Mouse (Mus musculus) left cerebral cortex, postnatal 36 days (tissue): ENCODE measurements around the gene Usp24. TPM values are rescaled to one million over a fixed set of nuclear protein-coding genes. Genes with fewer than 3 reads are reported as not detected.

Experiments used
- DNase-seq, 2 experiments: peaks; one replicate each; pipeline ENCODE4 v3.0.0; 2021 to 2022; ENCODE audit warnings: low spot score in 2 of 2, mixed read lengths in 1 of 2
- intact Hi-C: fragments of 180-260 bp; cut with DNase I; formaldehyde crosslinking; loops from one replicate; pipeline ENCODE4 v1.15.1; 2025
- total RNA-seq, 2 experiments: library from RNA; stranded (reverse); gene quantifications; 2 replicates each; pipeline ENCODE4 v1.2.3; 2021

The Usp24 gene
- 10 to 100 TPM; 37.4 to 42.1 TPM for total RNA-seq

DNA sequence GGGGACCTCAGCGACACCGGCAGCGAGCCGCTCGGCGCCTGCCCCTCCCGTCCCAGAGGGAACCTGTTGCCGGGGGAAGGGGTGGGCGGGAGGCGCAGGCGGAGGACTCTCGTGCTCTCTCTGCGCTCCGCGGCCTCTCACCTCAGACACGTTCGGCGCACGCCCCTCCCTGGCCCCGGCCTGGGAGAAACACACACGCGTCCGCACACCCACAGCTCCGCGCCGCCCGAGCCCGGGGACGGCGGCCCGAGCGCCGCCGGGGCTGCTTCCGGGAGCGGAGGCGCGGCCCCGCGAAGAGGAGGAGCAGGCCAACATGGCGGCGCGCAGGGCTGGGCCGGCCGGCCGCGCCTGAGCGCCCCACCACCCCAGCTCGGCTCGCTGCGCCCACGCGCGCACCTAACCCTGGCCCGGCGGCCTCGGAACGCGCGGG is at the start of gene Usp24:
Gene Usp24 (plus strand): TSS at position 293 of the 430 bp plus-strand sequence.
- intact Hi-C loops: loop anchor here (2.0 kb wide), 1 partner anchor 87 kb away; no protein-coding TSS in a partner anchor
- peak; percentile 73 to 86 for DNase-seq

DNA sequence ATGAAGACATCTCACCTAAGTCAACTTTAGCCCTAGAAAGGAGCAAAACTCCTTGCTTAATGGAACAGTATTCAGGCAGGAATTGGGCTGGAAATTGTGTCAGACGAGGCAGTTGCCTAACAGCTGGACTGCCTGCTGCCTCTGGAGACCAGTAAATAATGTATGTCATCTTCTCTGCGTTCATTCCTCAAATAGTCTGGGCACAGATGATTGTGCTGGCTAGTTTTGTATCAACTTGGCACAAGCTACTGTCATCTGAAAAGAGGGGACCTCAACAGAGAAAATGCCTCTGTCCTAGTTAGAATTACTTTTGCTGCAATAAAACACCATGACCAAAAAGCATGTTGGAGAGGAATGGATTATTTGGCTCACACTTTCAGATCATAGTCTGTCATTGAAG is 39.1 kb upstream of the Usp24 start:
- intact Hi-C loops: no loop called here
- no peak for DNase-seq

DNA sequence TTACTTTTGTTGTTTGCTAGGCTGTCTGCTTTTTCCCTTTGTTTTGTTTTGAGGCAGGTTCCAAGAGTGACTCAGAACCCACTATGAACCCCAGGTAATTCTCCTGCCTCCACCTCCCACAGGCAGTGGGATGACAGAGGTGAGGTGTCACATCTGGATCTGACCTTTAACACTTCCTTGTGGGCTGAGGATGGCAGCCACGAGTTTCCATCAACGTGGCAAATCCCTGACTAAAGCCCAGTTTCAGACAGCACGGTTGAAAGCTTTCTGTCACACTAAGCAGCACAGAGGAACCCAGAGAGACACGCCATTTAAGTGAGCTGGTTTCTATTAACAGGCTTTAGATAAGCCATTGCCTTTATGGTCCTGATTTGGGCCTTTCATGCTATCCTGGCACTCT is 36.8 kb upstream of the Usp24 start:
- intact Hi-C loops: no loop called here
- DNase-seq: no peak

DNA sequence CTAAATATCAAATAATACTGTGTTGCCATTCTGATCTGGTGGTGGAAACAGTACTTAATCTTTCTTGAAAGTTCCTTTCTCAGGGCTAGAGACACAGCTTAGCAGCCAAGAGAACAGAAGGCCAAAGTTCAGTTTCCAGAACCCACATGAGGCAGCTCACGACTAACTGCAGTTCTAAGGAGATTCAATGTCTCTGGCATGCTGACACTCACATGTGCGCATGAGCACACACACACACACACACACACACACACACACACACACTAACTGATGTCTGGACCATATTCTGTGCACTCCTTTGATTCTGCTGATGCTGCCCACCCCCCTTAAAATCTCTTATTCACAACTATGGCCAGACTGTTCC is 34.9 kb upstream of the Usp24 start:
- intact Hi-C loops: no loop called here

DNA sequence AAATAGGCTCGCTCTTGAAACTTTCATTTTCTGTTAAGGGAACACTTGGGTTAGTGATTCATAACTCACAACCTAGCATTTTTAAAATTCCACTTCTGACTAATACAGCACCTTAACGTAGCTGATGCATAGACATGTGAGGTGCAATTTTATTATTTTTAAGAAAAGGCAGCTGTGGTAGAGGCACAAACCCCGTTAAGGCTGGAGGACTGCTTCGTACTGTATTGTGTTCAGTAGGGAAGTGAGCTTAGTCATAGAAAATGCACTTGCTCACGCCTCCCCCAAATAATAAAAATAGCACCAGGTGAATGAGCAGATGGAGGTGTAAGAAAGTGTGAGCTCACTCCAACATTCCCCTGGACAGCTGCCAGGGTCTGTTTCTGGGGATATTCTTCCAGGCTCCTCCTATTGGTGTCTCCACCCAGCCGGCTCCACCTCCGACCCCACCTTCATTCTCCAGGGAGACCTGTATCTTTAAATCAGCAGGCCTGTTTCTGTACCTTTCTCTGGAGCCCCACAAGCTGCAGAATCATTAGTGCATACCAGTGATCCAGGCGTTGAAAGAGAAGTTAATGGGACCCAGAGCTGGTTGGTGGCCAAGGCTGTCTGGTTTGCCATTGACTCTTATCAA is 34.4 kb upstream of the Usp24 start:
- peak; percentile 17 to 18 for DNase-seq

More for the DNA sequence above, 34.9 kb upstream of the Usp24 start:
- no peak for DNase-seq

DNA sequence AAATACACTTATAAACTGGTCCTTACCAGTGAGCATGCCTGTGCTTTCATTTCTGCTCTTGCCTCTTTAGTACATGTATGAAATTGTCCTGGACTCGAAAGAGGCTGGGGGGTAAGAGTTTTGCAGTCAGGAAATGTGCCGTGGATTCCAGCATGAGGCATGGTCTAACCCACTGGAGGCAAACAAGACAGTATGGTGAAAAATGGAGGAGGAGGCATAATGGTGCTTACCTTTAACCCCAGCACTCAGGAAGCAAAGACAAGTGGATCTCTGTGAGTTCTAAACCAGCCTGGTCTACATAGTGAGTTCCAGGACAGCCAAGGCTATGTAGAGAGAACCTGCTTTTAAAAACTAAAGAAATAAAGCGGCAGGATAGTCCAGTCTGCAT is 33.9 kb upstream of the Usp24 start:
- intact Hi-C loops: no loop called here

More for the DNA sequence above, 34.4 kb upstream of the Usp24 start:
- intact Hi-C loops: no loop called here

DNA sequence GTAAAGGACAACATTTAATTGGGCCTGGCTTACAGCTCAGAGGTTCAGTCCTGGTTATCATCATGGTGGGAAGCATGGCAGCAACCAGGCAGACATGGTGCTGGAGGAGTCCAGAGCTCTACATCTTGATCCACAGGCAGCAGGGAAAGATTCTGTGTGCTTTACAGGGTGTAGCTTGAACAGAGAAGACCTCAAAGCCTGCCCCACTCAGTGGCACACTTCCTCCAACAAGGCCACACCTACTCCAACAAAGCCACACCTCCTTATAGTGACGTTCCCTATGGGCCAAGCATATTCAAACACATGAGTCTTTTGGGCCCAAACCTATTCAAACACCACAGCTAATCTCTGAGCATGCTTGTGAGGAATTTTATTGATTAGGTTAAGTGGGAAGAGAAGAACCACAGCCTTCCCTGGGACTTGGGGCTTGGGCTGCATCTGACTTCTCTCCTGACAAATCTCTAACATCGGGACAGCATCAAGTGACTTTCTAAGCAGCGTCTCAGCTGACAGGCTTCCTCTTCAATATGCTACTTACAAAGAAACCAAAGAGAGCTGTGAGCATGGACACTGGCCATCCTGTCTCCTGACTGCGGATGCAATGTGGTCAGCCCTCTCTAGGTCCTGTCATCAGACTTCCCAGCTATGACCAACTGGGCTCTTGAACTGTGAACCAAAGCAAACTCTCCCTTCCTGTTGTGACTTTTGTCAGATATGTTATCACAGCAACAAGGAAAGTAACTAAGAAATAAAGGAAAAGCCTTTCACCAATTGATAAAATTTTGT is 28.9 kb upstream of the Usp24 start:
- intact Hi-C loops: no loop called here
- DNase-seq: no peak

More for the DNA sequence above, 33.9 kb upstream of the Usp24 start:
- no peak for DNase-seq

DNA sequence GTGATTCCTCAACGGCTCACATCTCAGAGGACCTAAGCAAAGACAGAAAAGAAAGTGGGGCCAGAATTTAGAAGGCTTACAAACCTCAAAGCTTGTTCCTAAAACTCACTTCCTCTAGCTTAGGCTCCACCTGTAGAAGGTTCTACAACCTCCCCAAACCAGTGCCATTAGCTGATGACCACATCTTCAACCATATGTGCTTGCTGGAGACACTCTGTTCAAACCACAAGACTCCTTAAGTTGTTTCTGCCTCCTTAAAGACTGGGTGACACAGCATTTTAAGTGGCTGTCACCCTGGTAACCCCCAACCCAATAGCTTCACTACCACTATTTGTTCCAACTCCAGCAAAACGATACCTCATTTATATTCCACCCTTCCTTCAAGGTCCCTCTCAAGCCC is 25.8 kb upstream of the Usp24 start:
- intact Hi-C loops: no loop called here
- no peak for DNase-seq

DNA sequence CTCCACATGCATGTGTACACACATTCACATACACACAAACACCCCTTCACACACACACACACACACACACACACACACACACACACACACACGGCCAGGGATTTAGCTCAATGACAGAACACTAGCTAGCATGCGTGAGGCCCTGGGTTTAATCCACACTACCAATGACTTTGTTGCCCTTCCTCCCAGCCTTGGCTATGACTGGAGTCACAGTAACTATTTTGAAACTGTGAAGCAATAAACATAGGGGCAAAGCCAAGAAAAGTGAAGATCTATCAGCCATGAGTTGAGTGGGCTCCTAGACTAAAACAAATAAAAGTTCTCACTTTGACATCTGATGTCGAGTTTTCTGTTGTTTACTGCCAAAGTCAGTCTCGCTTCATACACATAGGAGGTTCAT is 23.2 kb upstream of the Usp24 start:
- DNase-seq: no peak
- intact Hi-C loops: no loop called here

DNA sequence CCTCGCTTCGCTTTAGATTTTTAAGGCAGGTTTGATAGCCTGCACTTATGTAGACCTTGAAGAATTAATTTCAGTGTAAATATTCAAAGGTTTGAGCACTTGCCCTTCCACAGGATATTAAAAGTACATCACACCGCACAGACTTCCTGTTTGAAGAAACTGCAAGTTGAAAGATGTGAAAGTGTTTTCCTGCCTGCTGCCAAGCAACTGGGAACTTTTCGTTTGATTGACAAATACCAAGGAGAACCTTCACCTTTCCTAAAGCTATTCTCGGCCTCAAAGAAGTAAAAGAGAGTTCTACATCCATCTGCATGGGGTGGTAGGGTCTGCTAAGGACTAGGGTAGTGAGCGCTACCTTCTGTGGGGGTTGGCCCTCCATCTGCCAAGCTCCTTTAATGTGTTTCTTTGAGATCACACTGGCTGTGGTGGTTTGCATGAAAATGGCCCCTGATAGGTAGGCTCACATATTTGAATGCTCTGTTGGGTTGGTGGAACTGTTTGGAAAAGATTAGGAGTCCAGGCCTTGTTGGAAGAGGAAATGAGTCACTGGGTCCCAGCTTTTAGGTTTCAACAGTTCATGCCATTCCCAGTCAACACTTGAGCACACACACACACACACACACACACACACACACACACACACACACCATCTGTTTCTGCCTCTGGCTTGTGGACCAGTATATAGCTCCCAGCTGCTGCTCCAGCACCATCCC is 22.5 kb upstream of the Usp24 start:
- no peak for DNase-seq
- intact Hi-C loops: no loop called here

DNA sequence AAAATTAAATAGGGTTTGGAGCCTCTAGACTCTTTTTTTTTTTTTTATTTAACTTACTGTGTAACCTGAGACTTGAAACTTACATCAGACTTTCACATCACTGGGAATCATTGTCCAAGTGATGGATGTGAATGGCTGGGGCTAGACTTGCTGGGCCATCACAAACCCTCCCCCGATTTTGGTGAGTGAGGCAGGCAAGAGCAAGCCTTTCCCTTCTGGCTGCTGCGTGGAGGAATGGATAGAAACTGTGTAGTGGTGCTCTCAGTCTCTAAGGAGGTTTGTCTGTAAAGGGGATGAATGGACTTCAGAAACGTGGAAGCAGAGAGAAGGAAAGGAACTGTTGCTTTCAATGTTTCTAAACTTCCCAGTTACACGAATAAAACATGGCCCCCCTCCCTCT is 20.3 kb upstream of the Usp24 start:
- no peak for DNase-seq
- intact Hi-C loops: no loop called here

DNA sequence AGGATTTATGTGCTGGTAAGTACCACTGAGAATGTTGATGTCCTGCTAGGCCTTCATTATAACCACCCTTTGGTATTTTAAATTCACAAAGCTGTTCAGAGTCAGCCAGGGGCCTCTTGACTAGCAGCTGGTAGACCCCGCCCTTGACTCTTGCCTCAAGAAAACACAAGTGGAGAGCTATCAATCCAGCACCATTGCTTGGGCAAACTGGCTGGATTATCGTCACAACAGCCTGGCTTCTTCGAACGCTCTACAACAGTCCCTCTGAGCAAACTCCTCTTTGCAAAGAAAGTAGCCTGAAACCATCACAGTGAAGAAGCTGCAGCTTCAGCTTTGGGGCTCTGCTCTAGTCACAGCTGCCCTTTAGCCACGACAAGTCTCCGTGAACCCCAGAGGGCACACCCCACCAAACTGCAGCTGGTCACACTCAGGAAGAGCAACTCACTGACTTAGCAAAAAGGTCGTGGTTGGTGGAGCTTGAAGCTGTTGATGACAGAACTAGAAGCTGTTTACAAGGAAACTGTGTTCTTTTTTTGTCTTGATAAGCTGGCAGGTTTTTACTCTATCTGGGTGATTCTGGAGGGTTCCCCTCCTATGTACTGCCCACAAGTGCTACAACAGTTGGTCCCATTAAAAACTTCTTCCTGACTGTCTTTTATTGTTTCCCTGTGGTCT is 19.5 kb upstream of the Usp24 start:
- intact Hi-C loops: no loop called here
- DNase-seq: no peak

DNA sequence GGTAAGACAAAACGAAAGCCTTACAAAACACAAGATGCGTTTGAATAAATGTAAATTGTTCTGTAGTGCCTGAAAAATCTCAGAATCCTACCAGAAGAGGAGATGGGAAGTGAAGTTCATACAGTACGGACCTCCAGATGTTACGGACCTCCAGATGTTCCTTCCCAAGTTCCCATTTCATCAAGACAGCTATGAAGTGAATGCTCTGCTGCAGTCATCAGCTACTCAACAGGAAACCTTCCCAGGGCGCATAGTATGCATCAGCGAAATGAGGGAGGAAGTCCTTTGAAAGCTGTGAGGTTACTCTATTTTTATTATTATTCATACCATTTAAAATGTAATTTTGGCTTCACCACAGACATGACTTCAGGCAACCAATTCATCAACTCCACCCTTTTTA is 14.7 kb upstream of the Usp24 start:
- DNase-seq: no peak
- intact Hi-C loops: no loop called here

DNA sequence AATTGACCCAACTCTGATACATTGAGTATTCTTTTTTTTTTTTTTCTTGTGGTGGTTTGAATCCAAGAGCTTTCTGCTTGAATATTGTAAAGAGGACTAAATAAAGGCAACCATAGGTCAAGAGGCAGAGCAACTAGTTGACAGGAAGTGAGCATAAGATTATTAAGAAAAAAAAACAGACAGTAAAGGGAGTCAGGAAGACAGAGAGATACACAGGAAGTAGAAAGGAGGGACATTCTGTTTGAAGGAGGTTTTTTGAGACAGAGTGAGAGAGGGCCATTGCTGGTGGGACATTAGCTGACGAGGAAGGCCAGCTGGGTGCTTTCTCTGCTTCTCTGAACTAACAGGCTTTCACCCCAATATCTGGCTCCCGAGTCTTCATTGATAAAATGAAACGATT is 7.9 kb upstream of the Usp24 start:
- no peak for DNase-seq
- intact Hi-C loops: no loop called here

DNA sequence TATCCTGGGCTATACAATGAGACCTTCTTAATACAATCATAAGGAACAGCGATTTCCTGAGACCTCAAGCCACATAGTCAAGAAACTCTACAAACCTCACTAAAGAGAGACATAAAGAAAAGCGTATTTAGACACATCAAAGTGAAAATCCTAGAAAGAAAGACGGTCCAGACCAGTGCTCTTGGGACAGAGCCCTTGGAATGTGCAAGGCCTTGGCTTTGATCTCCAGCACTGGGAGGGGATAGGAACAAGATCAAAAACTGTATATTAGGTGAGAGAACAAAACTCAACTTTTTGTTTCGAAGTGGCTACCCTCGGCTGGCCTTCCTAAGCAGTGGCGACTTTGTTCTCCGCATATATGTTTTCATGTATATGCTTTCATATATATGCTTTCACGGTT is 3.4 kb upstream of the Usp24 start:
- intact Hi-C loops: no loop called here
- no peak for DNase-seq

DNA sequence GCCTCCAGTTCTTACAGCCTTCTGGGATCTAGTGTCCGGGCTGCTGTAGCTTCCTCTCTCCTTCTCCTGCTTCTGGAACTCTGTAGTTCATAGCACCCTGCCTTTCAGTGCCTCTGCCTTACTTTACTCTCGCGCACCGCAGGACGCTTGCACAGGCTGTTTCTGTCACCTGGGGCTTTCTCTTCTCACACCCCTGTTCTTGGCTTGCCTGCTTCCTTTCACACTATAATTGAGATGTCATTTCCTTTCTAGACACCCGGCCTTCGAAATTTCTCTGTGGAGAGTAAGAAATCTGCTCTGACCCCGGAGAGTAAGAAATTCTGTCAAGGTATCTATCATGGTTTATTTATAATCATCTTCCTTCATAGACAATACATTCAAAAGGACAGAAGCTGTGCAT is 2.9 kb upstream of the Usp24 start:
- no peak for DNase-seq
- intact Hi-C loops: no loop called here

DNA sequence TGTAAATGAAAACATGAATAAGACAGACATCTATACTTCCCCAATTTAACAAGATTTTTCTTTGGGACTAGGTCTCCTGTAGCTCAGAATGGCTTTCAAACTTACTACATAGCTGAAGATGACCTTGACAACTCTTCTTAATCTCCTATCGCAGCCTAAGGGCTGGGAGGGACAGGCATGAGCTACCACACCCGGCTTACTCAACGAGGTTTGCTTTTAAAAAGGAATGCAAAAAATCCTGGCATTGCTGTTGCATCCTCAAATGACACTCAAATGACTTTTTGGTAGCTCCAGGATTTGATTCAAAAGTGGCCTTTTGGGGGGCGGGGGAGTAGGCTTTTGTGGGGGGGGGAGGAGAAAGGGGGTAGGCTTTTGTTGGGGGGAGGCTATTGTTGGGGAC is 2.1 kb upstream of the Usp24 start:
- no peak for DNase-seq
- intact Hi-C loops: no loop called here

DNA sequence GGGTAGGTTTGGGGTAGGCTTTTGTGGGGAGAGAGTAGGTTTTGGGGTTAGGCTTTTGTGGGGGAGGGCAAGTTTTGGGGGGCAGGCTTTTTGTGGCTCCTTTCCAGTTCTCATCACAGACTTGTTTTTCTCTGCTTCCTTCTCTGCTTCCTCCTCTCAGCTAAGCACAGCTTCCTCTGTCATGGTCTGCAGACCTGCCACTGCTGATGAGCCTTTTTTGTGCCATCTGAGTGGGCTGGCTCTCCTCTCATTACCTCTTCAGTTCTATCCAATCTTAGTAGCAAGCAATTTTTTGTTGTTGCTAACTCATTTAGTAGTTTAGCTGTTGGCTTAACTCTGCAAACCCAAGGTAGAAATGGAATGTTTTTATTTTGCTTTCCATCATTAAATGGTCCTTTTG is 1.7 kb upstream of the Usp24 start:
- DNase-seq: no peak
- intact Hi-C loops: no loop called here

DNA sequence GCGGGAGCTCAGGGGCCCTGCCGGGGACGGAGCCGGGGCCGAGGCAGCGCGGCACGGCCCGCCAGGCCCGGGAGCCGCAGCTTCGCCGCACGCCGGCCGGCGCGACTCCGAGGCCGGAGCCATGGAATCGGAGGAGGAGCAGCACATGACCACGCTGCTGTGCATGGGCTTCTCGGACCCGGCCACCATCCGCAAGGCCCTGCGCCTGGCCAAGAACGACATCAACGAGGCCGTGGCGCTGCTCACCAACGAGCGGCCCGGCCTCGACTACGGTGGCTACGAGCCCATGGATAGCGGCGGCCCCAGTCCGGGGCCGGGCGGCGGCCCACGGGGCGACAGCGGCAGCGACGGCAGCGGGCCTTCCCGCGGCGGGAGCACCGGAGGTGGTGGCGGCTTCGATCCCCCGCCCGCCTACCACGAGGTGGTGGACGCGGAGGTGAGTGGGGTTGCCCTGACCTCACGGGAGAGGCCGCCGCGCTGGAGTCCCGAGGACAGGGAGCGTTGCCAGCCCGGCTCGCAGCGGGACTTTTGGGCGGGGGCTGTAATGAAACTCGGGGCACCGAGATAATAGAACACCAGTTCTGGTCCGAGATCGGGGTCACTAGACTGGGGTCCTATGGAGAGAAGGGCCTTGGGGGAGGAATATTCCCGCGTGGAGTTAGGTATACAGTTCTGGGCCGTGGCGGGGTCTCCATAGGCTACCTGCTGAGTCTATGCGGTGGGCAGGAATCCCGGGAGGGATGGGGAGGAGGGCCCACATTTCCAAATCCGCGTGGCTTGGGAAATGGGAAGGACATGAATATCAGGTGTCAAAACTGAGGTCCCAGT is 552 bp downstream of the Usp24 start:
- peak in 1 of 2 experiments; percentile 70 for DNase-seq
- intact Hi-C loops: loop anchor here (2.0 kb wide), 1 partner anchor 88 kb away; no protein-coding TSS in a partner anchor
